Mouse (Mus musculus) CH12.LX (cell line): ENCODE measurements around the gene S100a16. TPM values are rescaled to one million over a fixed set of nuclear protein-coding genes. Genes with fewer than 3 reads are reported as not detected.

Experiments used
- DNase-seq: peaks from one replicate; pipeline ENCODE4 v3.0.0-alpha.2; 2013; ENCODE audit errors: extremely low read depth
- H3K27ac ChIP-seq: 2 replicates; pipeline ENCODE4 v1.5.1; 2012; ENCODE audit warnings: low read depth, mild to moderate bottlenecking, control low read depth, moderate library complexity; ENCODE audit not compliant: insufficient read depth
- H3K27me3 ChIP-seq: replicated peaks from 2 replicates; pipeline ENCODE3; 2012; ENCODE audit warnings: inconsistent platforms
- H3K36me3 ChIP-seq, 2 experiments: replicated peaks in 1 of 2; 2 replicates each; pipeline versions ENCODE3 to v1.6.1; 2012; ENCODE audit warnings: inconsistent platforms in 1 of 2, low read length in 1 of 2, mild to moderate bottlenecking in 1 of 2, mixed read lengths in 1 of 2, moderate library complexity in 1 of 2; ENCODE audit not compliant: control insufficient read depth in 1 of 2, insufficient read depth in 1 of 2
- H3K4me1 ChIP-seq, 2 experiments: 2 replicates each; pipeline ENCODE4 v1.6.1; 2012; ENCODE audit warnings: inconsistent platforms in 1 of 2, moderate library complexity in 1 of 2; ENCODE audit not compliant: insufficient read depth in 2 of 2, control insufficient read depth in 1 of 2
- H3K4me2 ChIP-seq: 2 replicates; pipeline ENCODE4 v1.6.1; 2012; ENCODE audit warnings: low read depth, mild to moderate bottlenecking, control low read depth; ENCODE audit not compliant: poor library complexity, insufficient read depth, severe bottlenecking
- H3K4me3 ChIP-seq, 3 experiments: fragments of 150-350 bp in 1 of 3; sonication (generic) in 1 of 3; replicated peaks in 1 of 3; 2 replicates each; pipeline versions ENCODE3 to v1.5.1; 2011 to 2012; ENCODE audit warnings: low read depth in 2 of 3, low read length in 2 of 3, mild to moderate bottlenecking in 2 of 3, moderate library complexity in 2 of 3, control low read depth in 1 of 3, improper control_type of control experiment in 1 of 3, inconsistent platforms in 1 of 3, mixed read lengths in 1 of 3; ENCODE audit not compliant: poor library complexity in 1 of 3
- H3K79me2 ChIP-seq: replicated peaks from 2 replicates; pipeline ENCODE4 v1.6.1; 2012; ENCODE audit warnings: mild to moderate bottlenecking, moderate library complexity; ENCODE audit not compliant: control insufficient read depth, poor library complexity, insufficient read depth, severe bottlenecking; ENCODE audit errors: extremely low read depth
- H3K9ac ChIP-seq: 2 replicates; pipeline ENCODE4 v1.6.1; 2012; ENCODE audit warnings: low read depth, mild to moderate bottlenecking, control low read depth, moderate library complexity; ENCODE audit not compliant: insufficient read depth
- H3K9me3 ChIP-seq: replicated peaks from 2 replicates; pipeline ENCODE3; 2012; ENCODE audit warnings: low read length, inconsistent platforms, mixed read lengths
- BHLHE40 ChIP-seq: IDR thresholded peaks from 2 replicates; pipeline ENCODE4 v1.6.1; 2011; ENCODE audit warnings: mild to moderate bottlenecking, low read depth, low read length, improper control_type of control experiment
- EP300 ChIP-seq: IDR thresholded peaks from 2 replicates; pipeline ENCODE4 v1.6.1; 2011; ENCODE audit warnings: low read length, improper control_type of control experiment
- HCFC1 ChIP-seq: IDR thresholded peaks from 2 replicates; pipeline ENCODE4 v1.6.1; 2012; ENCODE audit warnings: low read depth, mild to moderate bottlenecking, inconsistent platforms, low read length, improper control_type of control experiment
- MAZ ChIP-seq: IDR thresholded peaks from 2 replicates; pipeline ENCODE4 v1.6.1; 2012; ENCODE audit warnings: low read depth, mild to moderate bottlenecking, inconsistent platforms, low read length, improper control_type of control experiment, moderate library complexity
- MYC ChIP-seq: IDR thresholded peaks from 2 replicates; pipeline ENCODE4 v1.6.1; 2011; ENCODE audit warnings: low read depth, mild to moderate bottlenecking, improper control_type of control experiment, low read length
- NRF1 ChIP-seq: IDR thresholded peaks from 2 replicates; pipeline ENCODE4 v1.6.1; 2014; ENCODE audit warnings: low read depth, mild to moderate bottlenecking, inconsistent platforms, low read length, improper control_type of control experiment, moderate library complexity
- USF1 ChIP-seq: IDR thresholded peaks from 2 replicates; pipeline ENCODE4 v1.6.1; 2014; ENCODE audit warnings: low read depth, mild to moderate bottlenecking, inconsistent platforms, low read length, improper control_type of control experiment
- ZKSCAN1 ChIP-seq: IDR thresholded peaks from 2 replicates; pipeline ENCODE4 v1.6.1; 2012; ENCODE audit warnings: low read depth, inconsistent platforms, low read length, improper control_type of control experiment, borderline replicate concordance
- ZNF384 ChIP-seq: IDR thresholded peaks from 2 replicates; pipeline ENCODE4 v1.6.1; 2012; ENCODE audit warnings: low read depth, low read length, improper control_type of control experiment, inconsistent platforms
- dilution Hi-C: fragments of 300-500 bp; cut with MboI; formaldehyde crosslinking; loops from 2 replicates; pipeline ENCODE4 v1.14.3; 2020; ENCODE audit warnings: low sequenced_read_pairs; ENCODE audit not compliant: extremely low pct_unique_long_range_greater_than_20kb, extremely low pct_ligation_motif_present
- in situ Hi-C: fragments of 300-500 bp; cut with MboI; formaldehyde crosslinking; loops from 3 replicates; pipeline ENCODE4 v1.14.3; 2019; ENCODE audit warnings: low sequenced_read_pairs, low pct_ligation_motif_present, low pct_unique_long_range_greater_than_20kb, mixed read lengths
- polyA plus RNA-seq: library from polyadenylated mRNA; unstranded; fragments of >175 nt; gene quantifications from 2 replicates; pipeline ENCODE4 v1.2.1, GENCODE M21; 2012; ENCODE audit warnings: low read depth; ENCODE audit not compliant: insufficient read length
- total RNA-seq, 2 experiments: library from RNA; depleted of rRNA; stranded (reverse); fragments of 300-350 nt in 1 of 2; fragments of >200 nt in 1 of 2; gene quantifications; 2 replicates each; pipeline ENCODE4 v1.2.3; 2012 to 2014

S100a16 gene
- total and polyA plus RNA-seq, 3 experiments: not detected

DNA sequence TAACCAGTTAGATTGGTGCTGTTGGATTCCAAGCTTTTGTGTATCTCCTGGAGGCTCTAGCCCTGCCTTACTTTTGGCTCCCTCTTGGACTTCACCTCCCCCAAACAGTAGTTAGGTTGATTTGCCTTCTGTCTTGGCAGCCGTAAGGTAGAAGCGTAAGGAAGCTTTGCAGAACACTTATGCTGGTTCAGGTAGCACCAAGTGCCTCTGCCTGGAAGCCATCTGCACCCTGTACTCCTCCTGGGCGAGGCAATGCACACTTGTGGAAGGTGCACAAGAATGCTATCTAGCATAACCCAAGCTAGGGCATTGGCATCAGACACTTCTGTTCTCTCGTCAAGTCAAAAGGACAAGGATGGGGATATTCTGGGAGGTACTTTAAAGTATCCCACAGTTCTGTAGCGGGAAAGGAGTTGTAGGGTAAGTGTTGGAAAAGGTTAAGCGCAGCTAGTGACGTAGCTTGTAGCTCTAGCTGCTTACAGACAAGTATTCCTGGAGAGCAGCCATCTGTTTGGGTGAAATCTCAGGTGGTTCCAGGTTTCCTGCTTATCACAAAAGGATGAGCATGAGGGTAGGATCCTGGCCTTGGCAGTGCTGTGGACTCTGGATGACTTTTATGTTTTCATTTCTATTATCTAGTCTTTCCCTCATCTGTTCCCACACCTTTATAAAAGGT, 41.1 kb upstream of the S100a16 start:
- dilution Hi-C loops: no loop called here
- Histone ChIP-seq H3K79me2 (no peaks in the 10 kb centered on the region), H3K27me3 (no peaks in the 10 kb centered on the region)
- in situ Hi-C loops: no loop called here
- TF ChIP-seq NRF1: no peak
- TF ChIP-seq USF1: no peak
- TF ChIP-seq ZNF384: no peak
- no peak for TF ChIP-seq MAZ
- TF ChIP-seq BHLHE40: no peak
- TF ChIP-seq HCFC1: no peak
- TF ChIP-seq EP300: no peak
- TF ChIP-seq, all 38 proteins: peak for 0
- H3K27ac ChIP-seq: no peak overlapping the region
- H3K4me3 ChIP-seq: no peak overlapping the region
- H3K9me3 ChIP-seq: no peaks in the 10 kb centered on the region
- H3K4me1 ChIP-seq: no peaks in the 10 kb centered on the region
- H3K9ac ChIP-seq: no peak overlapping the region
- no peak overlapping the region for H3K4me2 ChIP-seq
- H3K36me3 ChIP-seq: peaks cover 52 to 61% of the 10 kb centered on the region in 2 experiments
- DNase-seq: no peak

DNA sequence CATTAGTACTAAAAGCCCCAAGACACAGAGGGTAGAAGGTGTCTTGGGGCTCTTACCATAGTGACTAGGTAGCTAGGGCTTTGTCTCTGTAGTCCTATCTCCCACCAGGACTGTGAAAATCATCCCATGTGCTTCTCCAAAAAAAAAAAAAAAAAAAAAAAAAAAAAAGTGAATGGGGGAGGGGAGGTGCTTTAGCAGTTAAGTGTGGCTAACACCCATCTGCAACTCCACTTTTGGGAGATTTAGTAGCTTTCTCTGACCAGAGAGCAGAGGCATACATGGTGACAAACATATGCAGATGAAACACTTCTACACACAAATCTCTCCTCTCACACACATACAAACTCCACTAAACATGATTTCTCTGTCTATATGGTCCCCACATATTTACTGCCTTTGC, 39.5 kb upstream of the S100a16 start:
- Histone ChIP-seq H3K79me2 (no peaks in the 10 kb centered on the region), H3K36me3 (peaks cover 66 to 77% of the 10 kb centered on the region in 2 experiments), H3K4me2 (no peak overlapping the region), H3K4me1 (no peaks in the 10 kb centered on the region), H3K4me3 (no peak overlapping the region), H3K27me3 (no peaks in the 10 kb centered on the region), H3K27ac (no peak overlapping the region), H3K9me3 (no peaks in the 10 kb centered on the region), H3K9ac (no peak overlapping the region)
- DNase-seq: no peak
- no peak for TF ChIP-seq MYC
- peak; percentile 81 for TF ChIP-seq ZNF384
- dilution Hi-C loops: no loop called here
- in situ Hi-C loops: no loop called here

DNA sequence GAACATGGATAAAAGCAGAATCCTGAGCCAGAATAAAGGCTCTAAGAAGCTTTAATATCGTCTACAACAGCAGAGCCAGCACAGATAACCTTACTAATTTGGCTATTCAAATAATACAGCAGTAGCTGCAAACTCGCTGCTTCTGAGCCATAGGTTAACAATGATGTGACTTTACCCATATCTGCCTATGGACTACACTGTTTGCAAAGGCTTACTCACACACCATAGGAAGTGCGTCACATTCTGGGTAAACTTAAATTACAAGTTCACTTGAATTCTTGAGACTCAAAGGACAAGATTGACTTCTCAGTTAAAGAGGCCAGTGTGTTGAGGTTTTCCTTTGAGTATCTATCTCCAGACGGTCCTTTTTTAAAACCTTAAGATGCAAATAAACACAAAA, 33.6 kb upstream of the S100a16 start:
- H3K9ac ChIP-seq: no peak overlapping the region
- no peak overlapping the region for H3K4me3 ChIP-seq
- in situ Hi-C loops: no loop called here
- H3K36me3 ChIP-seq: peaks cover 63 to 81% of the 10 kb centered on the region in 2 experiments
- H3K27me3 ChIP-seq: no peaks in the 10 kb centered on the region
- no peaks in the 10 kb centered on the region for H3K9me3 ChIP-seq
- no peak for DNase-seq
- H3K4me1 ChIP-seq: peaks cover 0 to 39% of the 10 kb centered on the region in 2 experiments; a peak in 2 of 4 replicates
- dilution Hi-C loops: no loop called here
- no peak overlapping the region for H3K27ac ChIP-seq
- TF ChIP-seq ZKSCAN1: no peak
- TF ChIP-seq, all 38 proteins: peak for 0
- Histone ChIP-seq H3K79me2 (peaks cover 32% of the 10 kb centered on the region), H3K4me2 (no peak overlapping the region)
